Mouse (Mus musculus): Measurements from ENCODE around the gene Dnajb9.
A peak's percentile ranks its signal among the peaks of the same experiment; 100 is the strongest.

GRCm38 (mm10) chr12:44224650-44225049 lies 14.5 kb upstream of the Dnajb9 start:
- TF ChIP-seq CTCF (IDR thresholded peaks at IDR 0.05 in 2 of 3, conservative IDR thresholded peaks at IDR 0.05 in 1 of 3; ENCODE audit: control insufficient read depth in 1 of 3, insufficient read depth in 1 of 3, low read depth in 2 of 3, low read length in 3 of 3, poor library complexity in 1 of 3, severe bottlenecking in 1 of 3) (no peak), GATA1 (IDR thresholded peaks at IDR 0.05; ENCODE audit: low read depth, low read length) (no peak), ZKSCAN1 (IDR thresholded peaks at IDR 0.05; ENCODE audit: low read depth, low read length) (no peak), UBTF (IDR thresholded peaks at IDR 0.05; ENCODE audit: borderline replicate concordance, insufficient read depth, low read depth, low read length) (no peak), EP300 (IDR thresholded peaks at IDR 0.05; ENCODE audit: low read depth in 1 of 2, low read length in 2 of 2) (0 out of 4 replicates have a peak, but pooled peaks of 1 of the 2 experiments have one; percentile 25), MAX (IDR thresholded peaks at IDR 0.05; ENCODE audit: low read length) (no peak), GABPA (IDR thresholded peaks at IDR 0.05; ENCODE audit: low read depth, low read length) (no peak), MEF2A (IDR thresholded peaks at IDR 0.05; ENCODE audit: extremely low read depth, insufficient replicate concordance, low read depth, low read length, poor library complexity, severe bottlenecking) (no peak)

All from MEL (cell line).